Mouse (Mus musculus) kidney, adult 2 months (tissue): ENCODE data around the gene Plch2.

Experiments
- CTCF ChIP-seq: fragments of 200-500 bp; conservative IDR thresholded peaks from 2 replicates; pipeline ENCODE4 v1.5.1; 2011; ENCODE audit warnings: low read depth, mild to moderate bottlenecking, control low read depth, low read length, moderate library complexity, mixed read lengths; ENCODE audit not compliant: insufficient read depth, insufficient read length
- POLR2A ChIP-seq: fragments of 200-500 bp; IDR thresholded peaks from one replicate; pipeline ENCODE4 v1.6.1; 2011; ENCODE audit warnings: low read depth, low read length, control low read depth

DNA sequence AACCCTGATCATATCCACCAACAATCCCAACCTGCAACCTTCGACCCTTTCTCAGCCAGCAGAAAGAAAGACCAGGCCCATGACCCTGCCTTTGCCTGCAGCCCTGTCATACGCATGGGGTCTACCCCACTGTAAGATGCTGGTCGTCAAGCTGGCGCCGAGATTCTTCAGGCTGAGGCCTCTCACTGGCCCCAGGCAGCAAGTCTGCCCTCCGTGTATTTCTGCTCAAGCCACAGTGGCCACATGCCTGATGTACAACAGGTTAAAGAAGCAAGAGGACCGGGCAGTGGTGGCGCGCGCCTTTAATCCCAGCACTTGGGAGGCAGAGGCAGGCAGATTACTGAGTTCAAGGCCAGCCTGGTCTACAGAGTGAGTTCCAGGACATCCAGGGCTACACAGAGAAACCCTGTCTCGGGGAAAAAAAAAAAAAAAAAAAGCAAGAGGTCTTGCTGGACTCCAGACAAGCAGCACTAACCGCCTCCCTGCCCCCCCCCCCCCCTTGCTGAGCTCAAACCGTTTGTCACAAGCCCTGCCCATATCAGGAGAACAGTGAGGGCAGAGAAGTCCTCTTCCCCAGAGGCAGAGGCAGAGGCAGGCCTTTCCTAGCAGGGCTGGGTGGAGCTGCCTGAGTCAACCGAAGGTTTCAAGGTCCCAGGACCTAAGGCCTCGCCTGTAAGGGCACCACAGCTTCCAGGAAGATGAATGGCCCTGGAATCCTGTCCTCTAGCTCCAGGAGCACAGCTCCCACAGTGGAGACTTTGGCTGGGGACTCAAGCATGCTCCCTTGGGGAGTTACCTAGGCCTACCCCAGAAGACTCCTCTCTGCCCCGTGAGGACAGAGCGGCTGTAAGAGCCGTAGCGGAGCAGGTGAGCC lies 74.1 kb downstream of the Plch2 start:
- TF ChIP-seq POLR2A (no peak), CTCF (no peak)
